Mouse (Mus musculus) mouse trophoblast stem cell (cell line): Measurements from ENCODE around the gene Gm20388.

Experiments used
- in situ Hi-C, 2 experiments: fragments of 300-500 bp; cut with MseI, MboI; formaldehyde crosslinking; loops; 2 replicates in 1 of 2; 3 replicates in 1 of 2; pipeline ENCODE4 v1.15.1; 2025

The Gm20388 gene

DNA sequence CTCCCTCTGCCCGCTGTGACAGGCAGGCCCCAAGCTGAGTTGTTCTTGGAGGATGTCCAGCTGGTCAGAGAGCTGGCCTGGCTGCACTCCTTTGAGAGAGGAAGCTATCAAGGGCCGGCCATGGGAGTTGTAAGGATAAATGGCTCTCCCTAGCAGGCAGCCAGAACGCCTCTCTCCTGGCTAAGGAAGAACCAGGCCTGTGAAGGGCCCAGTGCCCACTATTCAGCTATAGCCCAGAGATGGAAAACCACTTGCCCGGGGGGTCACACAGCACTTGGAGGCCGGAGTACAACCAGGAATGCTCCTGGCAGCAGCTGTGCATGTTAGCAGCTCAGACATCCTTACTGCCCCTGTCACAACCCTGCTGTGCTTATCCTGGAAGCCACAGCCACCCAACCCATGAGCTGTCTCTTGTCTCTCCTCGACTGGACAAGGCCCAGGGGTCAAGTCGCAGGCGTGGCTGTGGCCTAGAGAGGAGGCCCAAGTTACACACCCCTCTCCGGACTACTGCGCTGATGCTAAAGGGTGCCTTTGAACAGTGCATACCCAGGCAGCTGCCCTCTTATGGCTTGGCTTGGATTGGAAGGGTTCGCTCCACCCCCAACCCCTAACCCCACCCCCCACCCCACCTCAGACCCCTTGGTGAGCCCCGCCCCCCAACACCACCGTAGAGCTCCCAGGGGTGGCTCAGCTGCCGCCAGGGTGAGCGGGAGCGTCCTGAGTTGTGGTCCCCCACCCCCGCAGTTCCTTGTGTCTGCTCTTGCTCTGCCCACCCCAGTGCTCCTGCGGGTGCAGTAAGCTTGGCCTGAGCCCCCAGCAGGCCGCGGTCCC lies 593.8 kb downstream of the Gm20388 start:
- in situ Hi-C loops: no loop called here

DNA sequence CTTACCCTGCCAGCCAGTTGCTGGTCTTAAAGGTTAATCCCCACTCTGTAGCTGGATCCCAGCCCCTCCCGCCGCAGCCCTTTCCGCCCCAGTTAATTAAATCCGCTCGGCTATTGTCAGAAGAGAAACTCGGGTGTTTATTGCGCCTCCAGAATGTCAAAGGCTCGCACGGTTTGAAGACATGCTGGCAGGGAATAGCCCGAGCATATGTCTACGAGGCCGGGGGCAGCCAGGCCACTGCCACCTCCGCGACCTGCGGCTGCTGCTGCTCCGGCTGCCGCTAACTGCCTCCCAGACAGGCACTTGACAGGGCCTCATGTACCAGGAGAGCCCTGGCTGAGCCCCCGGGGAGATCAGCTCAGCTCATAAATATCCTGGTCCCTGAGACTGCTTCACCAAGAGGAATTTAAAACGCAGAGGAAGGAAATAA lies 594.5 kb downstream of the Gm20388 start:
- in situ Hi-C loops: no loop called here

DNA sequence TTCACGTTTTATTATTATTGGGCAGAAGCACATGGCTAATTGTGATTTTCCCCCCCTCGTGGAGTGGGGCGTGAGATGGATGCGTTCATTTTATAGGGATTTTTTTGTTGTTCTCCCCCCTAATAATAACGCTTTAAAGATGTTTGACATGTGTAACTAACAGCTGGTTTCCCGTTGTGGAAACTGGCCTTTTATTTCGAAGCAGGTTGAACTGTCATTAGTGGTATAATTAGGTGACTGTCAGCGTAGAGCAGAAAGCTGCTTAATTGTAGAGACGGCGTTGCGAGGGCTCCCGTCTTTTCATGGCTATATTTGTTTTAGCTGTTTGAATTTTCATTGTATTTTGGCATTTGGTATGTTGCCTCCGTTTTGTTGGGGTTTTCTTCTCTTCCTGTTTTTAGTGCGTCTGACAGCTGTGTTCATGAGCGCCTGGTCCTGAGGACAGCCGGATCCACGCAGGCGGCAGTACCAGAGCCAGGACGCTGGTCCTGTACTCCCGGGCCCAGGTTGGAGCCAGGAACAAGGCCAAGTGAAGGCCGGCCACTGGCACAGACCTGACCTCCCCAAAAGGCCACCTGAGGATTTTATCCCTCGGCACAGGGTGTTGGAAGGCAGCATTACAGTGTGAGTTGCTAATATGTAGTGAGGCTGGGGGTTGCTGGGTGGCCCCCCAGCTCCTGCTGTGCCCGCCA lies 595.1 kb downstream of the Gm20388 start:
- in situ Hi-C loops: no loop called here

DNA sequence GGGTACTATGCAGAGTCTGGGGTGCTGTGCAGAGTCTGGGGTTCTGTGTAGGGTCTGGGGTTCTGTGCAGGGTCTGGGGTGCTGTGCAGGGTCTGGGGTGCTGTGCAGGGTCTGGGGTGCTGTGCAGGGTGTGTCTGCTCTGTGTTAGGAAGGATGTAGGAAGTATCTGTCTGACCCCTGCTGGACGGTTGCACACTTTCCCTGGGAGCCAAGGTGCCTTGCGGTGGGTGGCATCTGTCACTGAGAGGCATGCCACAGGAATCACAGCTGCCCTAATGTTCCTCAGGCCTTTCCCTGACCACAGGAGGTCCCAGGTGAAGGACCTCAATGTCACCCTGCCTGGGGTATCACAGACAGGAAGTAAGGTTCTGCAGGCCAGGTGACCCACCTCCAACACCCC lies 595.9 kb downstream of the Gm20388 start:
- in situ Hi-C loops: no loop called here

DNA sequence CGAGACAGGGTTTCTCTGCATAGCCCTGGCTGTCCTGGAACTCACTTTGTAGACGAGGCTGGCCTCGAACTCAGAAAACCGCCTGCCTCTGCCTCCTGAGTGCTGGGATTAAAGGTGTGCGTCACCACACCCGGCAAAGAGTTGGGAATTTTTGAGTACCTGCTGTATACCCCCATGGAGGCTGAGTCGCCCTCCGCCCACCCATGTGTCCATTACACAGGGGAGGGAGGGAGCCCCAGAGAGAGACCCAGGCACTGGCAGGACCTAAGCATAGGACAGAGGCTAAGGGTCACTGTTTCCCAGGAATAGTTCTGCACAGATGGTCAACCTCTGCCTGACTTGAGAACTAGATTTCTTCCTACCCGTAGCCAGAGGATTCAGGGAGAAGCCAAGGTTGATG lies 596.6 kb downstream of the Gm20388 start:
- in situ Hi-C loops: no loop called here

DNA sequence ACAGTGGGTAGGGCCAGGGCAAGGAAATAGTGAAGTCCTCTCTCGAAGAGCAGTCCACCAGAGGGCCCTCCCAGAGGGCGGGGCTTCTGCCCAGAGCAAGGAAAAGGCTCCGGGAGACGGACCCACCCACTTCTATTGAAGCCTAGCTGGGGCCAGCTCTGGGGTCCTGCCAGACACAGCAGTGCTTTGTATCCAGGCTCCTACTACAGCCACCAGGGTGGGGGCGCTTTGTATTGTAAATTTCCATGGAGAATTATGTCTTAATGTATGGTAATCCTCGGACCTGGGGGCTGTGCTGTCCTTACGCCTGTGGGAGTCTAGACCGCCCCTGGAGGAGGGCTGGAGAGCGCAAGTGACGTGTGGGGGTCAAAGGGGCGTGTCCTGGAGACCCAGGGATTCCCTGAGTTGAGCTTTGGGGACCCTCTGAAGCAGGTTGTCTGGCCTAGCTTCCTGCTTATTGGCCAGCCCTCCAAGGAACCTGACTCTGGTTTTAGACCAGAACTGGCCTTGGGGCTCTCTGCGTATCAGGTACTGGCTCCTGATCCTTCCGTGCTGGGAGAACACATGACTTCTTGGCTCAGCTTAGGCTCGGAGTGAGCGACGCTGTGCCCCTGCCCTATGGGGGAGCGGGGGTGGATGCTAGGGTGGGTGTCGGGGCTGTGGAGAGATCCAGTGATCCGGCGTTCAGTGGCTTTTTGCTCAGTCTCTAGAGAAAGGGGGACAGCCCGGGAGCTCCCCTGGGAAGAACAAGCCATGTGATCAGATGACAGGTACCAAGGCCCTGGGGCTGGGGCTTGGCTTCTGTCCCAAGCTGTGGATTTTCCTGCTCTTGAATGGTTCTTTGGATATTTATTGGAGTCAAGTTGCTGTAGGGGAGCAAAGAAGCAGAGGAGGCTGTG lies 598.7 kb downstream of the Gm20388 start:
- in situ Hi-C loops: no loop called here

DNA sequence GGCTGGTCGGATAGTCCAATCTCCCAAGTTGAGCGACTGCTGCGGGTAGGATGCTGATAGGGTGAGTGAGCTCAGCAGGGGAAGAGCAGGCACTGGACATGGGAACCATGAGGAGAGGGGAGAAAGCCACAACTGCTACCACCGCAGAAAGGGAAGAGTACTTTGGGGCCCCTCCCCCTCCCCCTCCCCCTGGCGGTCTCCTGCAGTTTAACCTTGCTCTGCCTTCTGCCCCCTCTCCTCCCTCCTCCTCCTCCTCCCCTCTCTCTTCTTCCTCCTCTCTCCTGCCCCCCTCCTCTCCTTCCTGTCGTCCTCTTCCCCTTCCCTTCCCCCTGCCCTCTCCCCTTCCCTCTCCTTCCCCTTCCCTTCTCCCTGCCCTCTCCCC lies 599.4 kb downstream of the Gm20388 start:
- in situ Hi-C loops: no loop called here

DNA sequence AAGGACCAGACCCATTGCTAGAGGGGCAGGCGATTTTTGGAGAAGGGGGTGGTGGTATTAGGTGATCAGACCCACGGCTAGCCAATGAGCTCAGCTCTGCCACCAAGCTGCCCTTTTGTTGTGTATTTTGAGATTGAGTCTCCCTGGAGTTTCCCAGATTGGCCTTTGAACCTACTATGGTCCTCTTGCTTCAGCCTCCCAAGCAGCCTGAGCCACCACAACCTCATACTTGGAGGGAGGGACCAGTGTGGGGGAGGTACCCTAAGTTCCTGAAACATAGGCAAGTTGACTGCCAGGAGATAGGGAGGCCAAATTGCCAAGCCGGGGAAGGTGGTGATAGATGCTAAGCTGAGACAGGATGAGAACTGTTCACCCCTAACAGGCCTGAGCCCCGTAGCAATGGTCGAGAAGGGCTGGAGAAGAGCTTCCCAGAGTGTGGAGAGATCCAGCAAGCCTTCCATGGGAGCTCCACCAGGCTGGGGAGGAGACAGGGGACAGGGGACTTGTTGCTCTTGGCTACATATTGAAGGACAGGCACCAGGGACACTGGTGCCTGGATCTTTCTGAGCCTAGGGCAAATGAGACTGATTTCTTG lies 600.3 kb downstream of the Gm20388 start:
- in situ Hi-C loops: no loop called here

DNA sequence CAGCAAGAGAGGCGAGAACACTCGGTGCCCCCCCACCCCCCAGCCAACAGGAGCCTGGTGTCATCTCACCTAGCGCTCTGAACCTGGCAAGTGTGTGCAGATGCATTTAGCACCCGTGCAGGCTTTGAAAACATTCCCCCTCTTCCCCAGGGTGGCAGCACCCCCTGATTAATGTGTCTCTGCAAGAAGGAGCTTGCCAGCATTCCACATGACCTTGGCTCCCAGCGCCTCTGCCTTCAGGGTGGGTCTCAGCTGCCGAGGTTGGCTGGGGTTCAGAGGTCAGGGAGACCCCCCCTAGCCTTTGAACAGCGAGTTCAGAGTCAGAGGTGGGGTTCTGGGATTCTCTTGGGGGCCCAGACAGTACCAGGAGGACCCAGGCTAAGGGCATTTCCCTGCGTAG lies 601.1 kb downstream of the Gm20388 start:
- in situ Hi-C loops: no loop called here

DNA sequence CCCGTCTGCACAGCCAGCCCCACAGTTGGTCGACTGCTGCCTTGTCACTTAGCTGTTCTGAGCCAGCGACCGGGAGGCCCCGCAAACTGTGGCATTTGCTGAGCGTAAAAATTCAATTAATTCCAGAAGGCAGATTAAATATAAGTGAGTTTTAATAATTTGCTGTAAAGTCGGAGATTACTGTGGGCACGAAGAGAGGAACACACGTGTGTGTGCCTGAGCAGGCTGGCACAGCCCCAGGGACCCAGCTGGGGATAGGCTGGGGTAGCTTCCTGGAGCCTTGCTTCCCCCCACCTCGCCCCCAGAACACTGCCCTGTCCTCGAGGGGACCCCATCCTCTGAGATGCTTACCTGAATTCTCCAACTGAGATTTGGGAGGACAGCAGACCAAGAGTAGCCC lies 601.7 kb downstream of the Gm20388 start:
- in situ Hi-C loops: no loop called here

DNA sequence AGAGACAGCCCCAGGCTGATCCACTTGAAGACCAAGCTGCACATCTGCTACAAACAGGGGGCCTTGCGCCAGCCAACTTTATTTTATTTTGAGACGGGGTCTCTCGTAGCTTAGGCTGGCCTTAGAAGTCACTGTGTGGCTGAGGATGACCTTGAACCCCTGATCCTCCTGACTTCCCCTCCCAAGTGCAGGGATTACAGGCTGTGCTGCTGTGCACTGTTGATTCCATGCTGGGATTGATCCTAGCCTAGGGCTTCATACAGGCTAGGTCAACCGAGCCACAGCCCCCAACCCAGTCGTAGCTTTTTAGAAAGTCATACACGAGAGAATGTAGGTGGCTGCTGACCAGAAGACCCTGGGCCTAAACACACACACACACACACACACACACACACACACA lies 602.5 kb downstream of the Gm20388 start:
- in situ Hi-C loops: no loop called here

DNA sequence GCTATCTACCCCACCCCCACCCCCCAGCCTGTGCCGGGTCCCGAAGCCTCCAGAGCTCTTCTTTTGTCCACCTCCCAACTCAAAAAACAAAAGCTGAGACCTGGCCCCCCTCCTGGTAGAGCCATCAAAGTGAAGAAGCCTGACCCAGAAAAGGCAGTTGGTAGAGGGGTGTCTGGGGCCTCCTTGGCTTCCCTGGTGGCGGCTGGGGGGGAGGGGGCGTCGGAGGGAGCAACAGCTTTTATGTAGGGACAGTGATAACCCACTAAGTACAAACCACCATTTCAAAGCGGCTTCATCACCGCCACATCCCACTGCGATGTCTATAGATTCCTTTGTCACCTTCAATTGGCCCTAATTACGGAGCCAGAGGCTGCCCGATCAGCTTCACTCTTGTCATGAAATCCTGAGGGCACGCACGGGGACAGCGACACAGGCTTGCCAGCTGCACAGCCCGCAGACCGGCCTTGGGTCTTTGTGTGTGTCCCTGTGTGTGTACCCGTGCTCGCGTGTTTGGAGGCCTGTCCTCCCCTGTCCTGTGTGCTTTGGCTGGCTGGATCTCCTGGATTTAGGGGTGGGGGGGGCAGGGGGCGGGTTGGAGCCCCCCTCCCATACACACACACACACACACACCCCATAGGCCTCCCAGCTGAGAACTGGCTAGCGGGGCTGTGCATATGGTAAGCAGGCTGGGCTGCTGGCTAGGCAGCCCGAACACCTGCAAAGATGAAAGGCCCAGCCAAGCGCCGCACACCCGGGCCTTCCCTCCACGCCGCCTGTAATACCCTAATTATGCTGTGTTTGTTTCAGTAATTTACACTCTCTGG lies 603.2 kb downstream of the Gm20388 start:
- in situ Hi-C loops: no loop called here

DNA sequence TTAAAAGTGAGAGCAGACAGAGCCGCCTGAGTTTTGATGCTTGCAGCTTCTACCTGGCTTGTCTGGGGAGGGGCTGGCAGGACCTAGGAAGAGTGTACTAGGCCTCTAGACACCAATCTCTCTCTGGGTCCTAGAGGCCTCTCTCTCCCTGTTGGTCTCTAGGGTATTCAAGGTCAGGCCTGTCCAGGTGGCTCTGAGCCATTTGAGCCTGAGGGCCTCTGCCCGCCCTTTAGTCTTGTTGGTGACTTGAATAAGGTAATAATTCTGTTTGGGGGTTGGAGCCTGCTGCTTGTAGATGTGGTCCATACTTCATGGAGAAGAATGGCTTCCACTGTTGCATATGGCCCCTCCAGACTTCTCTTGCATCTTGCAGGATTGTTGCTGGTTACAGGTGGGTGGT lies 604.6 kb downstream of the Gm20388 start:
- in situ Hi-C loops: no loop called here

DNA sequence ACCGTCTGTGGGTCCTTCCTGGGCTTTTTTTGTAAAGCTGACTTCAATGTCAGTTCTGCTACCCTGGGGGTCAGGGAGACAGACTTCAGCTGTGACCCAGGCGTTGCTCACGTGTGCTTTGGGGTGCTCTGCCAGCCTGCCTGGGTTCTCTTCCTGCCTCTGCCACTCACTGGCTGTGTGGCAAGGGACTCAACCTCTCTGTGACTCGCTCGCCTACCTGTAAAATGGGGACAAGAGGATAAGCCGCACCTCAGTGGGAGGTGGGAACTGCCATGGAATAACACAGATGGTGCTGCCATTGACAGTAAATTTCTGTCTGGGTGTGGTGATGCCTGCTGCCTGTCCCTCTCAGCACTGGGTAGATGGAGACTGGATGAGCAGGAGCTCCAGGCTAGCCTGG lies 605.0 kb downstream of the Gm20388 start:
- in situ Hi-C loops: no loop called here

DNA sequence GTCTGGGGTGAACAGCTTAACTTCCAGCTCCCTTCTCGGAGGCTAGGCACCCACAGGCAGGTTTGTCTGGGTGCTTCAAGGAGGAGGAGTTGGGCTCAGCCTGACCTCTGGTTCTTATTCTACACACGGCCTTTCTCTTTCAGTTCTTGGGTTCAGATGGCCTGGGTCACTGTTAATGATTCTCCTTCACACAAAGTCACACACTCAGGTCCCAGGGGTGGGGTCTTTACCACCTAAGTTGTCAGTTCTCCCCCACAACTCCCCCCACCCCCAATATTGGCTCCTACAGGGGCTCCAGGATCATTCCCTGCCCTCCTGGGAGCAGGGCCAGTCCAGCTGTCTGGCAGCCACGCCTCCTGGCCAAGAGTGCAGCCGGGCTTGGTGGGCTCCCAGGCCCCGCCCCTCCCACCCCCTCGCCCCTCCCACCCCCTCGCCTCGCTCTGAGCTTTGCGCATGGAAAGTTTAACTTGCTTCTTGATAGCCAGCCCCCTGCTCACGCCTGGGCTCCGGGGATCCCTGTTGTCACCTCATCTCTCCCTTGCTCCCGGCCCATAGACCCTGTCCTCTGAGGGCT lies 605.6 kb downstream of the Gm20388 start:
- in situ Hi-C loops: no loop called here

DNA sequence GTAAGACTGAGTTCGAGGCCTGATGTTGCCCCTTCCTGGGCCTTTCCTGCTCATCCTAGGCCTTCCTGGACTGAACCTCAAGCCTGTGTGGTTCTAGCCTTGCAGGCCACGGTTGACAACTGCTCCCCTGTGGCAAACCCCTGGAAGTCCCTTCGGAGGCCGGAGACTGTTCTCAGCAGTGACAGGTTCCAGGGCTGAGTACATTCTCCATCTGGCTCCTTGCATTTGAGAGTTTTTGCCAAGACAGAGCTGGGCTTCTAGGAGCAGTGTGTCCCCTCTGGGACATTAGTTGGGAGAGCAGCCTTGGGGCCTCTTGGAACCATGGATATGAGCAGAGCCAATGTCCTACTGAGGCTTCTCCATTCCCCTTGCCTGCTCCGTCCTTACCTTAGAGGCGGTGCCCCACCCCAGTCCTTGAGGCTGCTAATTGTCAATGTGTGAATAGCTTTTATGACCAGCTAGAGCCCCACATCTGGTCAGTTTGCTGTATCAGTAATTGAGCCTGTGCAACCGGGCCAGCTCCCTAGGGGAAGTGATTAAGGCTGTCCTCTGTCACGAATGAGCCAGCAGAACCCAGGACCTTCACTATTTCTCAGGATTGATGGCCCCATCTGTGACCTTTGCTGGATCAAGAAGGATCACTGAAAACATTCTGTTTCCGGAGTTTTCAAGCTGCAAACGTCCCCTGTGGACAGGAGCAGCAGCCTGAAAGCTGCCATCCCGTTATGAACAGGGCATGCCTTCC lies 607.2 kb downstream of the Gm20388 start:
- in situ Hi-C loops: no loop called here

DNA sequence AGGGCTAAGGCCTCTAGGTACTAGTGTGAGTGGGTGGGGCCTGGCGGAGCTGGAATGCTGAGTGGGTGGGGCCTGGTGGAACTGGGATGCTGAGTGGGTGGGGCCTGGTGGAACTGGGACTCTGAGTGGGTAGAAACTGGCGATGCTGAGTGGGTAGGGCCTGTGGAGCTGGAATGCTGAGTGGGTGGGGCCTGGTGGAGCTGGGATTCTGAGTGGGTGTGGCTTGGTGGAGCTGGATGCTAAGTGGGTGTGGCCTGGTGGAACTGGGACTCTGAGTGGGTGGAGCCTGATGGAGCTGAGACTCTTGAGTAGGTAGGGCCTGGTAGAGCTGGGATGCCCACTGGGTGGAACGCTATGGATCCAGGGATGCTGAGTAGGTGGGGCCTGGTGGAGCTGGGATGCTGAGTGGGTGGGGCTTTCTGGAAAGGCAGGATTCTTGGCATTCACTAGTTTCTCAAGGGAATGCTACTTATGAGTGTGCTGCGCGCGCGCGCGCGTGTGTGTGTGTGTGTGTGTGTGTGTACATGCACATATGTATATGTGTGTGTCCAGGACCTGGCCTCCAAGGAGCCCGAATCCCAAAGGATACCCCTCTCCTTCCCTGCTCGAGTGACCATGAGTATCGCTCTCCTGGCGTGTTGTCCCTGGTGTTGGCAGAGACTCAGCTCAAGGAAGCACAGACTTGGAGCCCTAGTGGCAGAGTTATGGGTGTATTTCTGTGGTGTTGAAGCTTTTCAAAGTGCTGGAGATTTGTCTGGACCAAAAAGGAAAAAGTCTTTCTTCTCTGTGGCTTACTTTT lies 608.3 kb downstream of the Gm20388 start:
- in situ Hi-C loops: no loop called here

DNA sequence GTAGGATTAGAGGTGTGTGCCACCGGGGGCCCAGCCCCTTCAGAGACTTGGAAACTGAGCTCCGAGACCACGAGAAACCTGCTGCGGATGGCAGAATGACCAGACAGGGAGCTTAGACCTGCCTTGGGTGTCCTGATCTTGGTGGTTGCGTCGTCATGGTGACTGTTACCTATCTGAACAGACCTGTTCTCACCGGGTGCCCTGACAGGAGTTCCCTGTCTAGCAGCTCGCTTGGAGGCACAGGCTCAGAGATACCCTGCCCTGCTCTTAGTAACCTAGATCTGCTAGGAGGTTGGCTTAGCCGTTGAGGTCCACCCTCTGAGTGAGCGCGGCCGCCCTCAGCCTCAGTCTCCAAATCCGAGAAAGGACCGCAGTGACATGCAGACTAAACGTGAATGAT lies 609.6 kb downstream of the Gm20388 start:
- in situ Hi-C loops: no loop called here
